Mouse (Mus musculus): Measurements from ENCODE around the gene Wipi2. TPM values are rescaled to one million over a fixed set of nuclear protein-coding genes. Genes with fewer than 3 reads are reported as not detected.

The Wipi2 gene
- total and polyA plus RNA-seq, 3 experiments, result 38.6 to 74.7 (median 53.6) TPM

DNA sequence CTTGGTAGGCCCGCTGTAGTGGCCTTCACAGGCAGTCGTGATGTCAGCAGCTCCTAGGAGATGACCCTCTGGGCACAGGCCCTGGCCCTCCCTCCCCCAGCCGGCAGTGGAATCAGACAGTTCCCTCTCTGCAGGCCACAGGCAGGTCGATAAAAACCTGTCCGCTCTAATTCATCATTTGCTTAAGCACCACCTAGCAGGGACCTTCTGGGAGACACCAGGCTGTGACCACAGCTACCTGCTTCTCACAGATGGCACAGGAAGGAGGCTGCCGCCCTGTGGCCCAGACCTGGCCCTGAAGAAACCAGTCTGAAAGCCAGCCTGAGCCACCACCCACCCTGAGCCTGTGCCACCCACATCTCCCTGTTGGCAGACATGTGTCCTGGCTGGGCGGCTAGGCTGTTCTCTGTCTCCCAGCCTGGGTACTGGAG, 50.7 kb downstream of the Wipi2 start:
- TF ChIP-seq MAX (IDR thresholded peaks at IDR 0.05; ENCODE audit: low read length), result no peak
- no peak for TF ChIP-seq CHD1 (IDR thresholded peaks at IDR 0.05; ENCODE audit: low read depth, low read length)
- no peak for TF ChIP-seq E2F4 (IDR thresholded peaks at IDR 0.05; ENCODE audit: borderline replicate concordance, low read depth, low read length)
- no peak for TF ChIP-seq JUND (IDR thresholded peaks at IDR 0.05; ENCODE audit: low read depth, low read length)
- no peak for TF ChIP-seq RAD21 (IDR thresholded peaks at IDR 0.05; ENCODE audit: low read depth, low read length)
- no peak for TF ChIP-seq UBTF (IDR thresholded peaks at IDR 0.05; ENCODE audit: borderline replicate concordance, insufficient read depth, low read depth, low read length)
- TF ChIP-seq MXI1 (IDR thresholded peaks at IDR 0.05; ENCODE audit: low read depth, low read length), result no peak
- no peak for TF ChIP-seq ZC3H11A (IDR thresholded peaks at IDR 0.05; ENCODE audit: low read depth, low read length)
- no peak for TF ChIP-seq ELF1 (IDR thresholded peaks at IDR 0.05; ENCODE audit: low read depth, low read length)
- TF ChIP-seq SMC3 (IDR thresholded peaks at IDR 0.05; ENCODE audit: low read depth, low read length), result no peak
- TF ChIP-seq MAFK (IDR thresholded peaks at IDR 0.05; ENCODE audit: borderline replicate concordance, low read depth, low read length), result no peak
- no peak for TF ChIP-seq ZNF384 (IDR thresholded peaks at IDR 0.05; ENCODE audit: low read depth, low read length)
- TF ChIP-seq TAL1 (IDR thresholded peaks at IDR 0.05; ENCODE audit: low read length), result no peak
- TF ChIP-seq MEF2A (IDR thresholded peaks at IDR 0.05; ENCODE audit: extremely low read depth, insufficient replicate concordance, low read depth, low read length, poor library complexity, severe bottlenecking), result no peak
- Histone ChIP-seq H3K4me3 (ENCODE audit: control insufficient read depth in 1 of 2, insufficient read depth in 1 of 2, low read depth in 2 of 2, low read length in 2 of 2) (no peak overlapping the region), H3K9me3 (replicated peaks; ENCODE audit: insufficient read depth, low read length) (no peaks in the 10 kb centered on the region), H3K9ac (ENCODE audit: control insufficient read depth, low read depth, low read length, poor library complexity, severe bottlenecking) (no peak overlapping the region), H3K27ac (ENCODE audit: control insufficient read depth, low read depth, low read length) (no peak overlapping the region), H3K27me3 (ENCODE audit: control insufficient read depth in 1 of 2, insufficient read depth in 2 of 2, low read length in 2 of 2) (no peaks in the 10 kb centered on the region), H3K36me3 (ENCODE audit: control insufficient read depth in 1 of 2, insufficient read depth in 2 of 2, low read length in 2 of 2) (no peaks in the 10 kb centered on the region), H3K4me1 (ENCODE audit: control insufficient read depth in 1 of 2, insufficient read depth in 2 of 2, low read length in 2 of 2) (no peaks in the 10 kb centered on the region), H3K79me2 (ENCODE audit: control insufficient read depth, insufficient read depth, low read length, poor library complexity) (no peaks in the 10 kb centered on the region)
- no peak for DNase-seq (ENCODE audit: low read depth, low spot score)

DNA sequence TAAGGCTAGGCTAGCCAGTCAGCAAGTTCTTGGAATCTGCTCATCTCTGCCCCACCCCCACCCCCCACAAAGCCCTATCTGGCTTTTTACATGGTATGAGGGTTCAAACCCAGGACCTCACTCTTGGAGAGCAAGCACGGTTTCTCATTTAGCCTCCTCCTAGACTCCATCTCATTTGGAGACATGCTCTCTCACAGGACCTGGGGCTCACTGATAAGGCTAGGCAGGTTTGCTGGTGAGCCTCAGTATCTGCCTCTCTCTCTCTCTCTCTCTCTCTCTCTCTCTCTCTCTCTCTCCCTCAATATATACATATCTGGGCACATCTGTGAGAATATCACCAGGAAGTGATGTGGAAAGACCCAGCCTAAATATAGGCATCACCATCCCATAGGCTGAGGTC, 51.6 kb downstream of the Wipi2 start:
- H3K36me3 ChIP-seq (ENCODE audit: control insufficient read depth in 1 of 2, insufficient read depth in 2 of 2, low read length in 2 of 2), result no peaks in the 10 kb centered on the region
- H3K9me3 ChIP-seq (replicated peaks; ENCODE audit: insufficient read depth, low read length), result no peaks in the 10 kb centered on the region
- H3K27ac ChIP-seq (ENCODE audit: control insufficient read depth, low read depth, low read length), result no peak overlapping the region
- H3K27me3 ChIP-seq (ENCODE audit: control insufficient read depth in 1 of 2, insufficient read depth in 2 of 2, low read length in 2 of 2), result no peaks in the 10 kb centered on the region
- no peak overlapping the region for H3K9ac ChIP-seq (ENCODE audit: control insufficient read depth, low read depth, low read length, poor library complexity, severe bottlenecking)
- H3K79me2 ChIP-seq (ENCODE audit: control insufficient read depth, insufficient read depth, low read length, poor library complexity), result no peaks in the 10 kb centered on the region
- no peak overlapping the region for H3K4me3 ChIP-seq (ENCODE audit: control insufficient read depth in 1 of 2, insufficient read depth in 1 of 2, low read depth in 2 of 2, low read length in 2 of 2)
- TF ChIP-seq SIN3A (IDR thresholded peaks at IDR 0.05; ENCODE audit: low read length) (no peak), USF1 (IDR thresholded peaks at IDR 0.05; ENCODE audit: low read depth, low read length) (no peak), RCOR1 (IDR thresholded peaks at IDR 0.05; ENCODE audit: low read depth, low read length) (no peak), NRF1 (IDR thresholded peaks at IDR 0.05; ENCODE audit: insufficient read depth, low read depth, low read length, poor library complexity, severe bottlenecking) (no peak), MEF2A (IDR thresholded peaks at IDR 0.05; ENCODE audit: extremely low read depth, insufficient replicate concordance, low read depth, low read length, poor library complexity, severe bottlenecking) (no peak), KAT2A (conservative IDR thresholded peaks at IDR 0.05; ENCODE audit: low read depth, low read length) (no peak), GABPA (IDR thresholded peaks at IDR 0.05; ENCODE audit: low read depth, low read length) (no peak)
- H3K4me1 ChIP-seq (ENCODE audit: control insufficient read depth in 1 of 2, insufficient read depth in 2 of 2, low read length in 2 of 2), result no peaks in the 10 kb centered on the region
- no peak for DNase-seq (ENCODE audit: low read depth, low spot score)

Data from MEL (cell line).